Mouse (Mus musculus): ENCODE results near the gene Btn2a2. TPM values are rescaled to one million over a fixed set of nuclear protein-coding genes. Genes with fewer than 3 reads are reported as not detected.

Btn2a2 gene
- polyA plus RNA-seq, 1 experiment from 2014 or later: 0.14 TPM

GRCm38 (mm10) chr13:23435241-23435640 lies 53.4 kb downstream of the Btn2a2 start:
- Histone ChIP-seq H3K9ac (ENCODE audit: low read depth, low read length) (peak overlapping the region; percentile 49; the same call in 1 of the 2 replicates), H3K4me1 (ENCODE audit: control insufficient read depth, insufficient read depth, low read depth, low read length) (peaks cover 9% of the 10 kb centered on the region), H3K36me3 (ENCODE audit: control insufficient read depth, insufficient read depth, low read length) (no peaks in the 10 kb centered on the region), H3K4me2 (ENCODE audit: low read length) (peak overlapping the region; percentile 72), H3K27ac (ENCODE audit: low read depth, low read length) (no peak overlapping the region), H3K4me3 (ENCODE audit: low read length) (peak overlapping the region; percentile 47), H3K9me3 (ENCODE audit: control insufficient read depth, low read length) (no peaks in the 10 kb centered on the region), H3K27me3 (replicated peaks; ENCODE audit: control insufficient read depth, insufficient read depth, low read length) (no peaks in the 10 kb centered on the region)
- 23% methylated on average over 4 of the region's 4 CpGs for WGBS
- ATAC-seq: no peak

- H3K4me2 ChIP-seq (ENCODE audit: low read length): peak overlapping the region; percentile 26; the same call in 1 of the 2 replicates
- H3K9ac ChIP-seq (ENCODE audit: low read depth, low read length): no peak overlapping the region
- H3K9me3 ChIP-seq (ENCODE audit: control insufficient read depth, low read length): no peaks in the 10 kb centered on the region
- no peaks in the 10 kb centered on the region for H3K27me3 ChIP-seq (replicated peaks; ENCODE audit: control insufficient read depth, insufficient read depth, low read length)
- no peak overlapping the region for H3K4me3 ChIP-seq (ENCODE audit: low read length)
- ATAC-seq: no peak
- WGBS: 22% methylated on average over 7 of the region's 7 CpGs
- H3K27ac ChIP-seq (ENCODE audit: low read depth, low read length): no peak overlapping the region
- no peaks in the 10 kb centered on the region for H3K36me3 ChIP-seq (ENCODE audit: control insufficient read depth, insufficient read depth, low read length)
- H3K4me1 ChIP-seq (ENCODE audit: control insufficient read depth, insufficient read depth, low read depth, low read length): peaks cover 17% of the 10 kb centered on the region
These were observed 54.2 kb downstream of the Btn2a2 start for GRCm38 (mm10) chr13:23434426-23434825.

- Histone ChIP-seq H3K4me2 (ENCODE audit: low read length) (peak overlapping the region; percentile 41), H3K27me3 (replicated peaks; ENCODE audit: control insufficient read depth, insufficient read depth, low read length) (no peaks in the 10 kb centered on the region), H3K4me1 (ENCODE audit: control insufficient read depth, insufficient read depth, low read depth, low read length) (peaks cover 17% of the 10 kb centered on the region), H3K9me3 (ENCODE audit: control insufficient read depth, low read length) (no peaks in the 10 kb centered on the region), H3K36me3 (ENCODE audit: control insufficient read depth, insufficient read depth, low read length) (no peaks in the 10 kb centered on the region), H3K27ac (ENCODE audit: low read depth, low read length) (no peak overlapping the region), H3K9ac (ENCODE audit: low read depth, low read length) (no peak overlapping the region), H3K4me3 (ENCODE audit: low read length) (no peak overlapping the region)
- WGBS: 49% methylated on average over 5 of the region's 5 CpGs
- ATAC-seq: no peak
These were observed 54.9 kb downstream of the Btn2a2 start for GRCm38 (mm10) chr13:23433801-23434200.

- Histone ChIP-seq H3K27me3 (replicated peaks; ENCODE audit: control insufficient read depth, insufficient read depth, low read length) (no peaks in the 10 kb centered on the region), H3K36me3 (ENCODE audit: control insufficient read depth, insufficient read depth, low read length) (no peaks in the 10 kb centered on the region), H3K4me3 (ENCODE audit: low read length) (peak overlapping the region; percentile 55), H3K9me3 (ENCODE audit: control insufficient read depth, low read length) (no peaks in the 10 kb centered on the region), H3K27ac (ENCODE audit: low read depth, low read length) (no peak overlapping the region), H3K9ac (ENCODE audit: low read depth, low read length) (peak overlapping the region; percentile 41; the same call in 1 of the 2 replicates), H3K4me1 (ENCODE audit: control insufficient read depth, insufficient read depth, low read depth, low read length) (peaks cover 17% of the 10 kb centered on the region), H3K4me2 (ENCODE audit: low read length) (peak overlapping the region; percentile 80)
- ATAC-seq: no peak
- 15% methylated on average over 5 of the region's 5 CpGs for WGBS
These were observed 55.5 kb downstream of the Btn2a2 start for GRCm38 (mm10) chr13:23433206-23433605.

- Histone ChIP-seq H3K4me1 (ENCODE audit: control insufficient read depth, insufficient read depth, low read depth, low read length) (peaks cover 17% of the 10 kb centered on the region), H3K27ac (ENCODE audit: low read depth, low read length) (0 out of 2 replicates have a peak overlapping the region, but pooled peaks have one; percentile 9), H3K36me3 (ENCODE audit: control insufficient read depth, insufficient read depth, low read length) (no peaks in the 10 kb centered on the region), H3K9me3 (ENCODE audit: control insufficient read depth, low read length) (no peaks in the 10 kb centered on the region), H3K4me3 (ENCODE audit: low read length) (peak overlapping the region; percentile 55), H3K4me2 (ENCODE audit: low read length) (peak overlapping the region; percentile 80), H3K27me3 (replicated peaks; ENCODE audit: control insufficient read depth, insufficient read depth, low read length) (no peaks in the 10 kb centered on the region), H3K9ac (ENCODE audit: low read depth, low read length) (peak overlapping the region; percentile 48)
- under 1% methylated on average over 28 of the region's 28 CpGs for WGBS
- peak; percentile 91 for ATAC-seq
These were observed 56.0 kb downstream of the Btn2a2 start for GRCm38 (mm10) chr13:23432562-23433201.

GRCm38 (mm10) chr13:23431351-23431771 lies 57.3 kb downstream of the Btn2a2 start:
- Histone ChIP-seq H3K4me2 (ENCODE audit: low read length) (peak overlapping the region; percentile 80), H3K9me3 (ENCODE audit: control insufficient read depth, low read length) (no peaks in the 10 kb centered on the region), H3K9ac (ENCODE audit: low read depth, low read length) (peak overlapping the region; percentile 58), H3K27me3 (replicated peaks; ENCODE audit: control insufficient read depth, insufficient read depth, low read length) (no peaks in the 10 kb centered on the region), H3K36me3 (ENCODE audit: control insufficient read depth, insufficient read depth, low read length) (no peaks in the 10 kb centered on the region), H3K27ac (ENCODE audit: low read depth, low read length) (peak overlapping the region; percentile 73), H3K4me1 (ENCODE audit: control insufficient read depth, insufficient read depth, low read depth, low read length) (peaks cover 17% of the 10 kb centered on the region), H3K4me3 (ENCODE audit: low read length) (peak overlapping the region; percentile 55)
- ATAC-seq: peak; percentile 84
- under 1% methylated on average over 15 of the region's 15 CpGs for WGBS

- ATAC-seq: peak; percentile 73
- Histone ChIP-seq H3K27me3 (replicated peaks; ENCODE audit: control insufficient read depth, insufficient read depth, low read length) (no peaks in the 10 kb centered on the region), H3K9me3 (ENCODE audit: control insufficient read depth, low read length) (no peaks in the 10 kb centered on the region), H3K36me3 (ENCODE audit: control insufficient read depth, insufficient read depth, low read length) (no peaks in the 10 kb centered on the region), H3K4me3 (ENCODE audit: low read length) (peak overlapping the region; percentile 55), H3K27ac (ENCODE audit: low read depth, low read length) (peak overlapping the region; percentile 73), H3K9ac (ENCODE audit: low read depth, low read length) (peak overlapping the region; percentile 58), H3K4me1 (ENCODE audit: control insufficient read depth, insufficient read depth, low read depth, low read length) (peaks cover 17% of the 10 kb centered on the region), H3K4me2 (ENCODE audit: low read length) (peak overlapping the region; percentile 80)
- under 1% methylated on average over 17 of the region's 17 CpGs for WGBS
These were observed 57.9 kb downstream of the Btn2a2 start for GRCm38 (mm10) chr13:23430734-23431133.

- H3K9me3 ChIP-seq (ENCODE audit: control insufficient read depth, low read length): no peaks in the 10 kb centered on the region
- no peak for ATAC-seq
- H3K9ac ChIP-seq (ENCODE audit: low read depth, low read length): peak overlapping the region; percentile 58
- 38% methylated on average over 10 of the region's 10 CpGs for WGBS
- H3K4me1 ChIP-seq (ENCODE audit: control insufficient read depth, insufficient read depth, low read depth, low read length): peaks cover 19% of the 10 kb centered on the region
- H3K4me2 ChIP-seq (ENCODE audit: low read length): peak overlapping the region; percentile 80
- no peaks in the 10 kb centered on the region for H3K27me3 ChIP-seq (replicated peaks; ENCODE audit: control insufficient read depth, insufficient read depth, low read length)
- 0 out of 2 replicates have a peak overlapping the region, but pooled peaks have one; percentile 12 for H3K27ac ChIP-seq (ENCODE audit: low read depth, low read length)
- H3K36me3 ChIP-seq (ENCODE audit: control insufficient read depth, insufficient read depth, low read length): no peaks in the 10 kb centered on the region
- H3K4me3 ChIP-seq (ENCODE audit: low read length): peak overlapping the region; percentile 55
These were observed 58.8 kb downstream of the Btn2a2 start for GRCm38 (mm10) chr13:23429771-23430380.

GRCm38 (mm10) chr13:23428166-23428993 lies 60.3 kb downstream of the Btn2a2 start:
- no peak overlapping the region for H3K4me2 ChIP-seq (ENCODE audit: low read length)
- H3K27ac ChIP-seq (ENCODE audit: low read depth, low read length): no peak overlapping the region
- no peaks in the 10 kb centered on the region for H3K27me3 ChIP-seq (replicated peaks; ENCODE audit: control insufficient read depth, insufficient read depth, low read length)
- WGBS: 55% methylated on average over 16 of the region's 16 CpGs
- no peaks in the 10 kb centered on the region for H3K9me3 ChIP-seq (ENCODE audit: control insufficient read depth, low read length)
- H3K4me3 ChIP-seq (ENCODE audit: low read length): no peak overlapping the region
- H3K9ac ChIP-seq (ENCODE audit: low read depth, low read length): no peak overlapping the region
- H3K4me1 ChIP-seq (ENCODE audit: control insufficient read depth, insufficient read depth, low read depth, low read length): peaks cover 16% of the 10 kb centered on the region
- ATAC-seq: no peak
- no peaks in the 10 kb centered on the region for H3K36me3 ChIP-seq (ENCODE audit: control insufficient read depth, insufficient read depth, low read length)

All from hindbrain, embryonic 16.5 days (tissue).